26 mouse cellular contexts compared by ENCODE assay signal in the genomic region with DNA sequence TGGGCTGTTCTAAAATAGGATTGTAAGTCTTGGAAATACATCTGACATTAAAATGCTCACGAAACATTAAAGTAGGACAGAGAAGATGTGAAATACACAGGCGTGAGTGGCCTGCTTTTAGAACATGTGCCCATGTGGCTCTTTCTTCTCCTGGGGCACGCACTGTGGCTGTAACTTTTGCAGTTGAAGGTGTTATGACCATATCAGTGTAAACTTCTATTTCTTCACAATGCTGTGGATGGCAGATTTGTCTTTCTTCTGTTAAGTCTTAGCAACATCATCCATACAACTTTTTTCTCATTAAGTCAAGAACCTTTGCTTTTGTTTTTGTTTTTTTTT. TPM values are rescaled to one million over a fixed set of nuclear protein-coding genes. Genes with fewer than 3 reads are reported as not detected.
DNase-seq lines count a peak whose midpoint lies in the region; ATAC-seq lines count a peak whose summit lies in the region.
"Had no signal": no experiment of that assay in that cellular context is flagged by ENCODE, and none has a peak within 500 bp of the region (broad histone marks: within the 10 kb centered on the region; RNA-seq: fewer than 3 reads in every experiment).

No protein-coding gene starts in this region.

- no peak for ATAC-seq in liver, embryonic 11.5 days (replicated peaks; ENCODE audit: low FRiP score)
- ATAC-seq: forebrain, embryonic 14.5 days had no signal

- H3K9ac ChIP-seq in liver, embryonic 11.5 days (ENCODE audit: low read depth, low read length) = no peak overlapping the region
- H3K9ac ChIP-seq: embryonic facial prominence, embryonic 15.5 days; heart, embryonic 15.5 days; hindbrain, embryonic 15.5 days had no signal

- H3K4me1 ChIP-seq in liver, embryonic 11.5 days (replicated peaks; ENCODE audit: control insufficient read depth, insufficient read depth, low read length) = no peaks in the 10 kb centered on the region
- H3K4me1 ChIP-seq: embryonic facial prominence, embryonic 15.5 days; forebrain, embryonic 10.5 days; heart, embryonic 15.5 days; hindbrain, embryonic 15.5 days had no signal

- no peak overlapping the region for H3K4me3 ChIP-seq in liver, embryonic 11.5 days (ENCODE audit: low read depth, low read length)
- H3K4me3 ChIP-seq: embryonic facial prominence, embryonic 15.5 days; erythroblast, embryonic 14.5 days; forebrain, embryonic 10.5 days; heart, embryonic 15.5 days; hindbrain, embryonic 15.5 days had no signal

- no peak overlapping the region for H3K4me2 ChIP-seq in liver, embryonic 11.5 days
- H3K4me2 ChIP-seq: embryonic facial prominence, embryonic 15.5 days; heart, embryonic 11.5 days; heart, embryonic 15.5 days; hindbrain, embryonic 15.5 days had no signal

- DNase-seq in heart, adult 11 months = peak; percentile 80
- DNase-seq in heart, postnatal 4 days = no peak
- peak; percentile 3 for DNase-seq in liver
- DNase-seq in liver, embryonic 11.5 days (ENCODE audit: low spot score) = no peak
- peak; percentile 7 for DNase-seq in urinary bladder, postnatal 14 days (ENCODE audit: low spot score)
- DNase-seq in urinary bladder, adult 18-20 months (ENCODE audit: low spot score in 2 of 2) = no peak
- no peak for DNase-seq in ovary, postnatal 10 days (ENCODE audit: low spot score)
- DNase-seq: adrenal gland, adult 8-10 months; cerebellum, adult 2 months; cerebellum, postnatal 10 days; embryo, embryonic 11 days; gastrocnemius, postnatal 36 days; heart, adult 18-20 months; heart, postnatal 14 days had no signal

- H3K27me3 ChIP-seq in liver, embryonic 11.5 days (replicated peaks; ENCODE audit: control insufficient read depth, insufficient read depth, low read length) = no peaks in the 10 kb centered on the region
- H3K27me3 ChIP-seq: embryonic facial prominence, embryonic 15.5 days; heart, embryonic 15.5 days; hindbrain, embryonic 15.5 days had no signal

- 67% methylated on average over 3 of the region's 3 CpGs for WGBS in liver, embryonic 11.5 days

- H3K9me3 ChIP-seq in liver, embryonic 11.5 days (ENCODE audit: control insufficient read depth, low read length) = peaks cover 64% of the 10 kb centered on the region
- H3K9me3 ChIP-seq: G1E had no signal

- H3K36me3 ChIP-seq in liver, embryonic 11.5 days (ENCODE audit: control insufficient read depth, insufficient read depth, low read length) = no peaks in the 10 kb centered on the region
- H3K36me3 ChIP-seq: embryonic facial prominence, embryonic 15.5 days; forebrain, embryonic 10.5 days; G1E; heart, embryonic 15.5 days; hindbrain, embryonic 15.5 days had no signal

- no peak overlapping the region for H3K27ac ChIP-seq in liver, embryonic 11.5 days (ENCODE audit: low read depth, low read length)
- H3K27ac ChIP-seq: embryonic facial prominence, embryonic 15.5 days; forebrain, embryonic 10.5 days; heart, embryonic 15.5 days; hindbrain, embryonic 15.5 days had no signal

RNA-seq across cellular contexts. Expression of gene Trpm8, which starts 11.3 kb away (rescaled TPM):
- not detected for total RNA-seq in heart, postnatal 4 days (2021)
- polyA plus RNA-seq in liver, embryonic 11.5 days (2014; fragmentation: Nextera tagmentation; extraction: Ambion mirVana) = not detected in 2 replicates
- total RNA-seq: adrenal gland, adult 8-10 months; adrenal gland, postnatal 36 days; G1E; gastrocnemius, adult 8-10 months; gastrocnemius, postnatal 36 days; heart, adult 18-20 months; heart, postnatal 14 days had no signal
- polyA plus RNA-seq: embryonic facial prominence, embryonic 11.5 days; erythroblast, embryonic 14.5 days; forebrain, embryonic 10.5 days; forebrain, embryonic 14.5 days; G1E; heart, embryonic 15.5 days; hindbrain, embryonic 11.5 days had no signal

RNA-seq across cellular contexts. Expression of gene Hjurp, which starts 11.3 kb away (rescaled TPM):
- 100 to 1,000 TPM in 1 of 2 experiments, 10 to 100 TPM in 1; 97.1 to 100 TPM for total RNA-seq in heart, postnatal 4 days (2021)
- 146 and 168 TPM in 2 replicates for polyA plus RNA-seq in liver, embryonic 11.5 days (2014; fragmentation: Nextera tagmentation; extraction: Ambion mirVana)

Comparison
In these comparisons a context has a peak if more than half of its experiments do, and no peak if none do; other contexts are left out.
1. DNase-seq: peak in heart, adult 11 months (single experiment), liver (single experiment) and urinary bladder, postnatal 14 days (single experiment); none in heart, postnatal 4 days (single experiment), liver, embryonic 11.5 days (single experiment), urinary bladder, adult 18-20 months (0 of 2) and ovary, postnatal 10 days (single experiment).